Comparison of ENCODE assay signal across 8 mouse cellular contexts in the genomic region with DNA sequence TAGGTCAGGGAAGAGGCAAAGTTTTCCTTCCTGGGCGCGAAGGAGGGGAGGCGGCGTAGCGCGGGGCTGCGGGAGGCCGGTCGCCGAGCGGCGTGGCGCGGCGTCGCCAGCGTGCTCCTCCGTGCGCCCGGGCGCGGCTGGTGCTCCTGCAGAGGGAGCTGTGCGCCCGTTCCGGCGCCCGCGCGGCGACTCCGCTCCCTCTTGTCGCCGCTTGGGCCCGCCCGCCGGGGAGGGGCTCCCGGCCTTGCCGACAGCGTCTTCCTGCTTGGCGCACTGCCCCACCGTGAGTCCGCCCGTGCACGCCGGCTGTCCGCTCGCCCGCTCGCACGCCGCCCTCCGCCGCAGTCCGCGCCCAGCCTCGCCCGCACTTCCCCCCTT. TPM values are rescaled to one million over a fixed set of nuclear protein-coding genes. Genes with fewer than 3 reads are reported as not detected.
DNase-seq lines count a peak whose midpoint lies in the region; ATAC-seq and TF ChIP-seq lines count a peak whose summit lies in the region.

A gene (plus strand): TSS at position 273 of the 378 bp plus-strand sequence.

- intact Hi-C loops in gastrocnemius, adult 2 months (cut with DNase I): no loop called here

- no peaks in the 10 kb centered on the region for H3K36me3 ChIP-seq in hindbrain, postnatal 0 days (ENCODE audit: insufficient read depth, low read length)
- H3K36me3 ChIP-seq in megakaryocyte, embryonic 14.5 days (replicated peaks; ENCODE audit: low read length): peaks cover 8% of the 10 kb centered on the region

- peak within 1 kb of the TSS; percentile 84 for H3K9ac ChIP-seq in hindbrain, postnatal 0 days (replicated peaks; ENCODE audit: low read length)

- peak within 1 kb of the TSS; percentile 99 for H3K4me3 ChIP-seq in gastrocnemius, adult 2 months
- H3K4me3 ChIP-seq in hindbrain, postnatal 0 days (ENCODE audit: low read length): peak within 1 kb of the TSS; percentile 94
- H3K4me3 ChIP-seq in megakaryocyte, embryonic 14.5 days (replicated peaks): peak within 1 kb of the TSS; percentile 98

- TF ChIP-seq CTCF in gastrocnemius, adult 2 months (IDR thresholded peaks at IDR 0.05): peak; percentile 74
- TF ChIP-seq CTCF in hindbrain, postnatal 0 days (IDR thresholded peaks at IDR 0.05; ENCODE audit: low read depth): no peak

- H3K27ac ChIP-seq in gastrocnemius, adult 2 months: peak within 1 kb of the TSS; percentile 92
- peak within 1 kb of the TSS; percentile 77 for H3K27ac ChIP-seq in hindbrain, postnatal 0 days

- ATAC-seq in common myeloid progenitor, adult 5-6 weeks (replicated peaks; ENCODE audit: low read depth, poor library complexity, severe bottlenecking): peak; percentile 81
- peak; percentile 94 for ATAC-seq in hindbrain, postnatal 0 days

- DNase-seq in adipocyte (ENCODE audit: low spot score): peak; percentile 88
- peak; percentile 98 for DNase-seq in gastrocnemius, adult 2 months
- DNase-seq in hindbrain, postnatal 0 days (ENCODE audit: low spot score): peak; percentile 95
- DNase-seq in left cerebral cortex, adult 9 months (ENCODE audit: low spot score in 2 of 2): peak; percentile 58 to 87
- peak; percentile 87 to 88 for DNase-seq in right cerebral cortex, adult 2 months (ENCODE audit: low spot score in 2 of 2)
- peak; percentile 73 for DNase-seq in urinary bladder, postnatal 10 days (ENCODE audit: low spot score)

- peak within 1 kb of the TSS; percentile 81 for H3K4me2 ChIP-seq in hindbrain, postnatal 0 days (ENCODE audit: low read depth, low read length)

- peaks cover 12% of the 10 kb centered on the region; the same call in 1 of the 2 replicates for H3K4me1 ChIP-seq in hindbrain, postnatal 0 days (ENCODE audit: insufficient read depth, low read length)
- H3K4me1 ChIP-seq in megakaryocyte, embryonic 14.5 days: peaks cover 49% of the 10 kb centered on the region

- WGBS in hindbrain, postnatal 0 days: under 1% methylated on average over 31 of the region's 57 CpGs

- H3K27me3 ChIP-seq in hindbrain, postnatal 0 days (ENCODE audit: insufficient read depth, low read length): no peaks in the 10 kb centered on the region
- H3K27me3 ChIP-seq in megakaryocyte, embryonic 14.5 days (replicated peaks): no peaks in the 10 kb centered on the region

- no peaks in the 10 kb centered on the region for H3K9me3 ChIP-seq in hindbrain, postnatal 0 days (ENCODE audit: low read length)
- H3K9me3 ChIP-seq in megakaryocyte, embryonic 14.5 days: no peaks in the 10 kb centered on the region

RNA-seq across cellular contexts. Expression of the gene that starts here (rescaled TPM):
- total RNA-seq in common myeloid progenitor, adult 5-6 weeks (2017): 14.4 and 15.0 TPM in 2 replicates
- 1 to 10 TPM; 6.4 to 7.3 TPM for total RNA-seq in gastrocnemius, adult 2 months (2021)
- 22.0 and 23.5 TPM in 2 replicates for total RNA-seq in hindbrain, postnatal 0 days (2014; rRNA removed)
- 19.0 and 21.3 TPM in 2 replicates for polyA plus RNA-seq in hindbrain, postnatal 0 days (2015; fragmentation: Nextera tagmentation; extraction: Ambion mirVana)
- 10.3 and 16.1 TPM in 2 replicates for polyA plus RNA-seq in megakaryocyte, embryonic 14.5 days (2012; ENCODE audit: insufficient read depth, low replicate concordance)

Comparison
In these comparisons a context has a peak if more than half of its experiments do, and no peak if none do; other contexts are left out.
1. Peak in every context shown above with its lines: DNase-seq, ATAC-seq, H3K4me3 ChIP-seq and H3K27ac ChIP-seq.